Mouse (Mus musculus): Measurements from ENCODE around the gene Pex19. TPM values are rescaled to one million over a fixed set of nuclear protein-coding genes. Genes with fewer than 3 reads are reported as not detected.

Gene Pex19
- polyA plus RNA-seq, 1 experiment: 85.8 TPM

DNA sequence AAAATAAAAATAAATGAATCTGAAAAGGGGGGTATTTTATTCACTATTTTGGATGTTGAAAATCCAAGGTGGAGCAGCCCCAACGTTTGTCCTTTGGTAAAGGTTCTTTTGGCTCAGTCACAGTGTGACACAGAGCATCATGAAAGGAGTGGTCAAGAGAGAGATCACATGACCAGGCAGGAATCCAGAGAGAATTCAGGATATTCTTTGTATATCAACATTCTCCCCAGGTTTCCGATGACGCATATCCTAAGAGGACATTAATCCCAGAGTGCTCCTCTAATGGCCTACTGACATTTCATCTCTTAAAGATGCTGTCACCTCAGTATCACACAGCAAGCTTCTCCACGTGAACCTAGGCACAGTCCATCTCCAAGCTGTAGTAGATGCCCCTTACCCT is 22.9 kb upstream of the Pex19 start:
- no peak overlapping the region for H3K27ac ChIP-seq (ENCODE audit: insufficient read depth, low read length)
- no peak overlapping the region for H3K4me3 ChIP-seq (ENCODE audit: insufficient read depth, low read length)
- H3K4me1 ChIP-seq (ENCODE audit: control insufficient read depth, insufficient read depth, low read length): no peaks in the 10 kb centered on the region
- TF ChIP-seq POLR2A (IDR thresholded peaks at IDR 0.05; ENCODE audit: extremely low read depth, insufficient read depth, low read length) (no peak), CTCF (IDR thresholded peaks at IDR 0.05; ENCODE audit: extremely low read depth, insufficient read depth, low read length) (no peak)

DNA sequence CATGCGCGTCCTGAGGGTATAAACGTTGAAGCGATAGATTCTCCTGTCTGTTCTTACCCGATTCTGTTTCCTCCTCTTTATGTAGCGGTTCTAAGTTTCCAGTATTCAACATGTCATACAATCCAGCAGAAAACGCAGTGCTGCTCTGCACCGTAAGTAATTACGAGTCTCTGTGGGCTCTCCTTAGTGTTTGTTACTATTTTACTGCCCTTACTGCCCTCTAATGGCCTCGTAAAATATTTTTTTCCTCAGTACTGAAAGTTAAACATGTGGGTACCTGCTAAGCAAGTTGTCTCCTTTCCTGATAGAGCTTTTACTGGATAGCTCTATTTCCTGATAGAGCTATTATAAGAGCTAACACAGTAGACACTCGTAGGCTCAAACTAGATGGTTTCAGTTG is 21.5 kb upstream of the Pex19 start:
- Histone ChIP-seq H3K27ac (ENCODE audit: insufficient read depth, low read length) (no peak overlapping the region), H3K4me1 (ENCODE audit: control insufficient read depth, insufficient read depth, low read length) (no peaks in the 10 kb centered on the region), H3K4me3 (ENCODE audit: insufficient read depth, low read length) (no peak overlapping the region)
- no peak for TF ChIP-seq CTCF (IDR thresholded peaks at IDR 0.05; ENCODE audit: extremely low read depth, insufficient read depth, low read length)
- TF ChIP-seq POLR2A (IDR thresholded peaks at IDR 0.05; ENCODE audit: extremely low read depth, insufficient read depth, low read length): no peak

DNA sequence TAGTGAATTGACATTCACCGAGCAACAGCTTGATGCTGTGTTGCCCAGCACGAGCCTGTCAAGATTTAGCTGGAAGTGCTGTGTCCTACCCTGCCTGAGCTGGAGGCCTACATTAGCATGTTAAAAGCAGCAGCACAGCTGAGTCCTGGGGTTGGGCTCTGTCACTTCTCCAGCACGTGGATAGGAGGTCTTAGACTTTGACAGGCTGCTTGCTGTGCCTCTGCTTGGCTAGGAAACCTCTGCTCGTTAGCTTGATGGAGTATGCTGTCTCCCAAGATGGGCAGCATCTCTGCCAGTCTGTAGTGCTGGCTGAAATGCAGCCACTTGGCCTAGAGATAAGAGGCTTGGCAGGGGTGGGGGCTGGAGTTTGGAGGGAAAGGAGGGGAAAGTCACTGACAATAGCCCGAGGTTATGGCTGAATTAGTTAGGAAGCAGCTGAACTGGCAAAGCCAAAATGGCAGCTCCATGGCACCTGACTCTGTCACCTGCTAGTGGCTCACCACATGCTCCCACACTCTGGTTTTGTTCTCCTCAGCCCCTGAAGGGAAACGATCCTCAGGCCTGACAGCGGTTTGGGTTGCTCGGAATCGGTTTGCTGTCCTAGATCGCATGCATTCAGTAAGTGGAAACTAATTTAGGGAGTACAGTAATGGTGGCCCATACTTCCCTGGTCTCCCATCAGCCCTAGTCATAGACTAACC is 18.6 kb upstream of the Pex19 start:
- no peak for TF ChIP-seq POLR2A (IDR thresholded peaks at IDR 0.05; ENCODE audit: extremely low read depth, insufficient read depth, low read length)
- TF ChIP-seq CTCF (IDR thresholded peaks at IDR 0.05; ENCODE audit: extremely low read depth, insufficient read depth, low read length): no peak
- Histone ChIP-seq H3K4me3 (ENCODE audit: insufficient read depth, low read length) (no peak overlapping the region), H3K4me1 (ENCODE audit: control insufficient read depth, insufficient read depth, low read length) (no peaks in the 10 kb centered on the region), H3K27ac (ENCODE audit: insufficient read depth, low read length) (no peak overlapping the region)

DNA sequence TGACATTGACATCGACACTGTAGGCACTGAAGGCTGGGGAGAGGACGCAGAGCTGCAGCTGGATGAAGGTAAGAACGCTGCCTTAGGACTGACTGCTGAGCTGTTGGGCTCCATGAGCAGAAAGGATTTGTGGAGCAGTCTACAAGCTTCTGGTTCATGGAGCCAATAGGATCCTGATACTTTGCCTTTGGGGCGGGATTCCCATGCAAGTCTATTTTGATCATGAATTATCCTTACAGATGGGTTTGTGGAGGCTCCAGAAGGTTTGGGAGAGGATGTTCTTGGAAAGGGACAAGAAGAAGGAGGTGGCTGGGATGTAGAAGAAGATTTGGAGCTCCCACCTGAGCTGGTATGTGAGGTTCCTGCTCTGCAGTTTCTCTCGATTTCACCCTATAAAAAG is 9.6 kb upstream of the Pex19 start:
- H3K4me3 ChIP-seq (ENCODE audit: insufficient read depth, low read length): no peak overlapping the region

DNA sequence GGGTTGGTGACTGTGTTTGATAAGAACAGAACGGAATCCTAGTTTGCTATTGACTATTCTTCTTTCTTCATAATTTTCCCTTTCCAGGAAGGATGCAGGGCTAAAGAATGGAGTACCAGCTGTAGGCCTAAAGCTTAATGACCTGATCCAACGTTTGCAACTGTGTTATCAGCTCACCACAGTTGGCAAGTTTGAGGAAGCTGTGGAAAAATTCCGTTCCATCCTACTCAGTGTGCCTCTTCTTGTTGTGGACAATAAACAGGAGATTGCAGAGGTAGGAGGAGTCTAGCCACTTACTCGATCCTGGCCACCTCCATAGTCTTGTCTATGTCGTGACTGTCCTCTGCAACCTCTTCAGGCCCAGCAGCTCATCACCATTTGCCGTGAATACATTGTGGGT is 7.5 kb upstream of the Pex19 start:
- no peak overlapping the region for H3K4me3 ChIP-seq (ENCODE audit: insufficient read depth, low read length)
- H3K27ac ChIP-seq (ENCODE audit: insufficient read depth, low read length): no peak overlapping the region
- TF ChIP-seq CTCF (IDR thresholded peaks at IDR 0.05; ENCODE audit: extremely low read depth, insufficient read depth, low read length) (no peak), POLR2A (IDR thresholded peaks at IDR 0.05; ENCODE audit: extremely low read depth, insufficient read depth, low read length) (no peak)

More for the DNA sequence above, 9.6 kb upstream of the Pex19 start:
- Histone ChIP-seq H3K4me1 (ENCODE audit: control insufficient read depth, insufficient read depth, low read length) (no peaks in the 10 kb centered on the region), H3K27ac (ENCODE audit: insufficient read depth, low read length) (no peak overlapping the region)
- TF ChIP-seq POLR2A (IDR thresholded peaks at IDR 0.05; ENCODE audit: extremely low read depth, insufficient read depth, low read length): no peak
- no peak for TF ChIP-seq CTCF (IDR thresholded peaks at IDR 0.05; ENCODE audit: extremely low read depth, insufficient read depth, low read length)

DNA sequence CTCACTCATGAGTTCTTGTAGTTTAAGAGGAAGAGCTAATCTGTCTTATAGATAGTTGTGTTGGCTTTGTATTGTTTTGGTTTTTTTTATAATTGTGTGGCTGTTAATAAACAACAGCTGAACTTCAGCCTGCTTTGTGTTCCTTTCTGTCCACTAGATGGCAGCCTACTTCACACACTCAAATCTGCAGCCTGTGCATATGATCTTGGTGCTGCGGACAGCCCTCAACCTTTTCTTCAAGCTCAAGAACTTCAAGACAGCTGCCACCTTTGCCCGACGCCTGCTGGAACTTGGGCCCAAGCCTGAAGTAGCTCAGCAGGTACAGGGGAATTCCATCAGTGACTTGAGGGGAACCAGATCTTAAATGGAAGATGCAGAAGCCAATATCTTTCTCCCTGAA is 6.8 kb upstream of the Pex19 start:
- Histone ChIP-seq H3K4me3 (ENCODE audit: insufficient read depth, low read length) (no peak overlapping the region), H3K27ac (ENCODE audit: insufficient read depth, low read length) (no peak overlapping the region), H3K4me1 (ENCODE audit: control insufficient read depth, insufficient read depth, low read length) (no peaks in the 10 kb centered on the region)
- TF ChIP-seq POLR2A (IDR thresholded peaks at IDR 0.05; ENCODE audit: extremely low read depth, insufficient read depth, low read length): no peak
- TF ChIP-seq CTCF (IDR thresholded peaks at IDR 0.05; ENCODE audit: extremely low read depth, insufficient read depth, low read length): peak; percentile 69

More for the DNA sequence above, 7.5 kb upstream of the Pex19 start:
- H3K4me1 ChIP-seq (ENCODE audit: control insufficient read depth, insufficient read depth, low read length): no peaks in the 10 kb centered on the region

DNA sequence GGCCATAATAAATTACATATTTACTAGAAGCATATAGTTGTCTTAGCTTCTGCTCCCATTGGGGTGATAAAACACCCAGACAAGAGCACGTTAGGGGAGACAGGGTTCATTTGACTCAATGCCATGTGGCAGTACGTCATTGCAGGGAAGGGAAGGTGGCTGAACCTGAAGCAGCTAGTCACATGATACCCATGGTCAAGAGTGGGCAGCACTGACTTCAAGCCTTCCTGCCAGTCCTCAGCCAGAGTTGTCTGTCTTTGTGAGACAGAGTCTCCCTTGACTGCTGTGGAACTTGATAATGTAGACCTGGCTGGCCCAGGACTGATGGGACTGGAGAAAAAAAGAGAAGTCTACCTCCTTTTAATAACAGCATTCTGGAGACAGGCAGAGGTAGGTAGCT is 3.9 kb upstream of the Pex19 start:
- Histone ChIP-seq H3K4me3 (ENCODE audit: insufficient read depth, low read length) (no peak overlapping the region), H3K27ac (ENCODE audit: insufficient read depth, low read length) (no peak overlapping the region), H3K4me1 (ENCODE audit: control insufficient read depth, insufficient read depth, low read length) (peaks cover 5% of the 10 kb centered on the region)
- TF ChIP-seq POLR2A (IDR thresholded peaks at IDR 0.05; ENCODE audit: extremely low read depth, insufficient read depth, low read length): no peak
- no peak for TF ChIP-seq CTCF (IDR thresholded peaks at IDR 0.05; ENCODE audit: extremely low read depth, insufficient read depth, low read length)

DNA sequence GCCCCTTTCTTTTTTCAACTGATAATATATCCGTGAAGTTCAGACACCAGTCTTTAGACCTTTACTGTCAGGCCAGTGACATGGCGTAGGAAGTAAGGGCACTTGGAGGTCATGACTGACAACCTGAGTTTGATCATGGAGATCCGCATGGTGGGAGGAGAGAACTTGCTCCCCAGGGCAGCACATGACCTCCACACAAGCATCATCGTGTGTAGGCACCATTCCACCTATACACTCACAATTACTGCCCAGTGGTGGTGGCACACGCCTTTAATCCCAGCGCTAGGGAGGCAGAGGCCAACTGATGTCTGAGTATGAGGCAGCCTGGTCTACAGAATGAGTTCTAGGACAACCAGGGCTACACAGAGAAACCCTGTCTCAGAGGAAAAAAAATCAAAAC is 2.0 kb upstream of the Pex19 start:
- no peak overlapping the region for H3K27ac ChIP-seq (ENCODE audit: insufficient read depth, low read length)
- peaks cover 8% of the 10 kb centered on the region for H3K4me1 ChIP-seq (ENCODE audit: control insufficient read depth, insufficient read depth, low read length)
- TF ChIP-seq CTCF (IDR thresholded peaks at IDR 0.05; ENCODE audit: extremely low read depth, insufficient read depth, low read length) (no peak), POLR2A (IDR thresholded peaks at IDR 0.05; ENCODE audit: extremely low read depth, insufficient read depth, low read length) (no peak)
- H3K4me3 ChIP-seq (ENCODE audit: insufficient read depth, low read length): no peak overlapping the region

DNA sequence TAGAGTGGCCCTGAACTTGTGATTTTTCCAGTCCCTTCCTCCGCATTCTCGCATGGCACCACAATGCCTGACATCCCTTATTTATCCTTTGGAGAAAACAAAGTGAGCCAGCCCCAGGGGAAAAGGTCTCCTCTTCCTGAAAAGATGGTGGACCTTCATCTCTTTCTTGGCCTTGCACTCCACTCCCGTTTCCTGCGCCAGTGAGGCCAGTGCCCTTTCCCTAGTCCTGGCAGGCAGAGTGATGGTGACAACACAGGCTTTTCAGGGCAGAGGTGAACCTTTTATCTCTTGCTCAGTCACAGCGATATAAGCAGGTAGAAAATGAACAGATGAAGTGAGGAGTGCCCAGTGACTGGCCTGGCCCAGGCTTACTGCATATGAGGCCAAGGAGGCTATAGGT is 932 bp downstream of the Pex19 start:
- H3K4me3 ChIP-seq (ENCODE audit: insufficient read depth, low read length): peak overlapping the region; percentile 94
- peaks cover 8% of the 10 kb centered on the region for H3K4me1 ChIP-seq (ENCODE audit: control insufficient read depth, insufficient read depth, low read length)
- TF ChIP-seq CTCF (IDR thresholded peaks at IDR 0.05; ENCODE audit: extremely low read depth, insufficient read depth, low read length): no peak
- TF ChIP-seq POLR2A (IDR thresholded peaks at IDR 0.05; ENCODE audit: extremely low read depth, insufficient read depth, low read length): no peak
- H3K27ac ChIP-seq (ENCODE audit: insufficient read depth, low read length): no peak overlapping the region

DNA sequence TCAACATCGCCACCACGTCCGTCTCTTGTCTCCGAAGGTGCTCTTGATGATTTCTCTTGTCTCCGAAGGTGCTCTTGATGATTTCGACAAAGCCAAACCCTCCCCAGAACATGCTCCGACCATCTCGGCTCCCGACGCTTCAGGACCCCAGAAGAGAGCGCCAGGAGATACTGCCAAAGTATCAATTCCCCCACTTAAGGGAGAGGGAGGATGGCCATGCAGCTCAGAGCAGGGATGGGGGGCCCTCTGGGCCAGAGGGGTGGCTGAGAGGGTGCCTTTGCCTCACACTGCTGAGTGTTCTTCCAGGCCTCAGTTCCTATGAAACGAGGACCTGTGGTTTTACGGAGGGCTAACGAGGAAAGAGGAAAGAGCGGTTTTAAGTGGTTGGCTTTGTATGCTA is 2.0 kb downstream of the Pex19 start:
- Histone ChIP-seq H3K27ac (ENCODE audit: insufficient read depth, low read length) (no peak overlapping the region), H3K4me1 (ENCODE audit: control insufficient read depth, insufficient read depth, low read length) (peaks cover 8% of the 10 kb centered on the region), H3K4me3 (ENCODE audit: insufficient read depth, low read length) (no peak overlapping the region)
- TF ChIP-seq CTCF (IDR thresholded peaks at IDR 0.05; ENCODE audit: extremely low read depth, insufficient read depth, low read length) (no peak), POLR2A (IDR thresholded peaks at IDR 0.05; ENCODE audit: extremely low read depth, insufficient read depth, low read length) (no peak)
